In the genomic region with DNA sequence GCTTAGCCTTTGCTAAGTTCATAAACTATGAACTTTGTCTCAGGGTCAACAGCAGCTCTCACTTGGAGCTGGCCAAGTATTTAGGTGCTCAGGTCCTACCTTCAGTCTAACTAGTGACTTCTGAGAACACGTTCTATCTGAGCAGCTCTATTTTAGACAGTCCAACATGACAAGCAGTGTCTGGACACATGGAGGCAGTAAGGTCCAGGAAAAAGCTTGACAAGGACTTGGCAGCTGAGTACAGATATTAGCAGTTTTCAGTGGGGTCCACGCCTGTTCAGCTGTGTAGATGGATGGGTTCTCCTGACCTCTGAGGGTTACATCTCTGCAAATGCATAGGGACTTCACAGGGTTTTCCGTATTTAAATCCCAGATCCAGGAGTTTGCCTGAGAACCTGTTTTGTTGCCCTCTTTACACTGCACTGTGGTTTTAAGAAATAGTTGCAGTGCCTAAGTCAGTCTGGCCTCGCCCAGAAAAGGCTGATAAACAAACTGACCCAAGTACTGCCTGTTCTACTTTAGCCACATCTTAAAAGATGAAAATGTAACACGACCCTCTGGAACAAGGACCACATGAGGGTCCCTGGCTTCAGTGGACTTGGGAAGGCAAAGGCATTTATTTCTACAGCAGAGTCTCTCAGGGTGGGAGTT, we compare ENCODE assay signal across 10 mouse cellular contexts.
DNase-seq lines count a peak whose midpoint lies in the region; ATAC-seq lines count a peak whose summit lies in the region.
"Had no signal": no experiment of that assay in that cellular context is flagged by ENCODE, and none has a peak within 500 bp of the region (broad histone marks: within the 10 kb centered on the region; RNA-seq: fewer than 3 reads in every experiment).

No protein-coding gene starts in this region.

- H3K9me3 ChIP-seq in kidney, embryonic 15.5 days (replicated peaks), result no peaks in the 10 kb centered on the region
- H3K9me3 ChIP-seq in limb, embryonic 12.5 days, result no peaks in the 10 kb centered on the region
- H3K9me3 ChIP-seq: forebrain, embryonic 13.5 days had no signal

- no peak for ATAC-seq in kidney, embryonic 15.5 days (replicated peaks; ENCODE audit: low FRiP score)
- ATAC-seq in limb, embryonic 12.5 days (ENCODE audit: insufficient number of reproducible peaks, insufficient read depth, low FRiP score, low TSS enrichment, low read depth), result no peak
- ATAC-seq: forebrain, embryonic 13.5 days had no signal

- peaks cover 56% of the 10 kb centered on the region for H3K4me1 ChIP-seq in kidney, embryonic 15.5 days
- H3K4me1 ChIP-seq in limb, embryonic 12.5 days (replicated peaks), result peaks cover 42% of the 10 kb centered on the region
- H3K4me1 ChIP-seq: forebrain, embryonic 13.5 days had no signal

- H3K27ac ChIP-seq in kidney, embryonic 15.5 days, result peak overlapping the region; percentile 90
- H3K27ac ChIP-seq in limb, embryonic 12.5 days, result peak overlapping the region; percentile 76; the same call in 1 of the 2 replicates
- H3K27ac ChIP-seq: forebrain, embryonic 13.5 days had no signal

- no peak overlapping the region for H3K4me3 ChIP-seq in kidney, embryonic 15.5 days (replicated peaks)
- no peak overlapping the region for H3K4me3 ChIP-seq in limb, embryonic 12.5 days (replicated peaks)
- H3K4me3 ChIP-seq: forebrain, embryonic 13.5 days; myocyte had no signal

- 37% methylated on average over 5 of the region's 5 CpGs for WGBS in kidney, embryonic 15.5 days
- WGBS in limb, embryonic 12.5 days, result 74% methylated on average over 5 of the region's 5 CpGs

- H3K36me3 ChIP-seq in kidney, embryonic 15.5 days, result no peaks in the 10 kb centered on the region; the same call in 1 of the 2 replicates
- peaks cover 10% of the 10 kb centered on the region; the same call in 1 of the 2 replicates for H3K36me3 ChIP-seq in limb, embryonic 12.5 days

- no peaks in the 10 kb centered on the region for H3K27me3 ChIP-seq in kidney, embryonic 15.5 days
- H3K27me3 ChIP-seq in limb, embryonic 12.5 days, result no peaks in the 10 kb centered on the region
- H3K27me3 ChIP-seq: forebrain, embryonic 13.5 days had no signal

- DNase-seq in kidney, postnatal 4 days, result no peak
- DNase-seq in fibroblast of lung, adult 2 months (ENCODE audit: low read depth), result peak; percentile 59
- peak; percentile 59 for DNase-seq in lung, postnatal 36 days
- no peak for DNase-seq in layer of hippocampus, postnatal 25 days (ENCODE audit: extremely low spot score in 1 of 2, low spot score in 1 of 2)
- DNase-seq in right cerebral cortex, postnatal 25 days, result no peak
- DNase-seq: thymus, adult 2 months had no signal

- no peak overlapping the region for H3K9ac ChIP-seq in kidney, embryonic 15.5 days
- H3K9ac ChIP-seq in limb, embryonic 12.5 days (replicated peaks), result no peak overlapping the region
- H3K9ac ChIP-seq: forebrain, embryonic 13.5 days had no signal

- no peak overlapping the region for H3K4me2 ChIP-seq in kidney, embryonic 15.5 days
- H3K4me2 ChIP-seq in limb, embryonic 12.5 days, result no peak overlapping the region
- H3K4me2 ChIP-seq: forebrain, embryonic 13.5 days had no signal

Comparison
In these comparisons a context has a peak if more than half of its experiments do, and no peak if none do; other contexts are left out.
1. DNase-seq: peak in fibroblast of lung, adult 2 months (single experiment) and lung, postnatal 36 days (single experiment); none in kidney, postnatal 4 days (0 of 2), layer of hippocampus, postnatal 25 days (0 of 2) and right cerebral cortex, postnatal 25 days (single experiment).